14 mouse cellular contexts compared by ENCODE assay signal in the genomic region with DNA sequence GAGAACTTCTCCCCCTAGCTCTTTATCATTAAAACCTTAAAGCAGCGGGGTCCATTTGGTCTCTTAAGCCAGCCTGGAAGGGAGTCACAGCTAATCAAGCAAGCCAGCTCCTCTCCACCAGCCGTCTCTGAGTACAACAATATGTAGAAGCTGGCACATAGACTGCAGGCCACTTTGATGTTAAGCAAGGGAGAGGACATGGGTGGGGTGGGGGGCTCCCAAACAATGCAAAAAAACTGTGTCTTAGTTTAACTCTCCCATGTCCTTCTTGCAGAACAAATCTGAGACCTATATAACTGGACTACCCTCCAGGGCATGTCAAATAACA.
A peak's percentile ranks its signal among the peaks of the same experiment; 100 is the strongest.
DNase-seq lines count a peak whose midpoint lies in the region; ATAC-seq lines count a peak whose summit lies in the region.
"Had no signal": no experiment of that assay in that cellular context is flagged by ENCODE, and none has a peak within 500 bp of the region (broad histone marks: within the 10 kb centered on the region; RNA-seq: fewer than 3 reads in every experiment).

No protein-coding gene starts in this region.

- peak overlapping the region; percentile 34; the same call in 1 of the 2 replicates for H3K4me2 ChIP-seq in kidney, embryonic 14.5 days (replicated peaks; ENCODE audit: low read depth, low read length)
- H3K4me2 ChIP-seq in midbrain, embryonic 13.5 days (replicated peaks) = no peak overlapping the region
- no peak overlapping the region for H3K4me2 ChIP-seq in stomach, embryonic 16.5 days (ENCODE audit: low read depth, low read length)
- H3K4me2 ChIP-seq: embryonic facial prominence, embryonic 15.5 days had no signal

- no peak for ATAC-seq in kidney, embryonic 14.5 days (ENCODE audit: low FRiP score, low TSS enrichment)
- ATAC-seq in midbrain, embryonic 13.5 days = no peak
- ATAC-seq in stomach, embryonic 16.5 days (ENCODE audit: insufficient read depth, low FRiP score) = no peak; the same call in 1 of the 2 replicates

- peaks cover 17% of the 10 kb centered on the region for H3K4me1 ChIP-seq in kidney, embryonic 14.5 days (ENCODE audit: control insufficient read depth, insufficient read depth, low read length)
- H3K4me1 ChIP-seq in midbrain, embryonic 10.5 days = peaks cover 23% of the 10 kb centered on the region
- H3K4me1 ChIP-seq in midbrain, embryonic 13.5 days (replicated peaks) = peaks cover 15% of the 10 kb centered on the region
- peaks cover 34% of the 10 kb centered on the region for H3K4me1 ChIP-seq in limb, embryonic 10.5 days
- peaks cover 9% of the 10 kb centered on the region; the same call in 1 of the 2 replicates for H3K4me1 ChIP-seq in stomach, embryonic 16.5 days (ENCODE audit: control insufficient read depth, insufficient read depth, low read length)

- H3K4me3 ChIP-seq in kidney, embryonic 14.5 days (ENCODE audit: low read length) = no peak overlapping the region
- 0 out of 2 replicates have a peak overlapping the region, but pooled peaks have one; percentile 41 for H3K4me3 ChIP-seq in midbrain, embryonic 10.5 days
- H3K4me3 ChIP-seq in midbrain, embryonic 13.5 days (replicated peaks) = no peak overlapping the region
- H3K4me3 ChIP-seq in limb, embryonic 10.5 days = no peak overlapping the region
- no peak overlapping the region for H3K4me3 ChIP-seq in stomach, embryonic 16.5 days (replicated peaks; ENCODE audit: low read length)
- H3K4me3 ChIP-seq: embryonic facial prominence, embryonic 15.5 days; forebrain, embryonic 12.5 days; liver, embryonic 13.5 days had no signal

- no peak overlapping the region for H3K27ac ChIP-seq in kidney, embryonic 14.5 days (ENCODE audit: low read depth, low read length)
- H3K27ac ChIP-seq in midbrain, embryonic 10.5 days (replicated peaks) = peak overlapping the region; percentile 34; the same call in 1 of the 2 replicates
- H3K27ac ChIP-seq in midbrain, embryonic 13.5 days = no peak overlapping the region
- H3K27ac ChIP-seq in limb, embryonic 10.5 days = peak overlapping the region; percentile 82
- no peak overlapping the region for H3K27ac ChIP-seq in stomach, embryonic 16.5 days (ENCODE audit: low read length)
- H3K27ac ChIP-seq: embryonic facial prominence, embryonic 15.5 days; forebrain, embryonic 12.5 days; liver, embryonic 13.5 days had no signal

- 0 out of 2 replicates have a peak, but pooled peaks cover 3% of the 10 kb centered on the region for H3K27me3 ChIP-seq in kidney, embryonic 14.5 days (ENCODE audit: control insufficient read depth, insufficient read depth, low read length)
- no peaks in the 10 kb centered on the region for H3K27me3 ChIP-seq in midbrain, embryonic 10.5 days (ENCODE audit: low read depth, poor library complexity, severe bottlenecking)
- H3K27me3 ChIP-seq in midbrain, embryonic 13.5 days = peaks cover 4% of the 10 kb centered on the region; the same call in 1 of the 2 replicates
- no peaks in the 10 kb centered on the region for H3K27me3 ChIP-seq in limb, embryonic 10.5 days (ENCODE audit: low read depth, poor library complexity, severe bottlenecking)
- H3K27me3 ChIP-seq in stomach, embryonic 16.5 days (ENCODE audit: control insufficient read depth, insufficient read depth, low read length) = no peaks in the 10 kb centered on the region
- H3K27me3 ChIP-seq: embryonic facial prominence, embryonic 15.5 days; liver, embryonic 13.5 days had no signal

- H3K36me3 ChIP-seq in kidney, embryonic 14.5 days (ENCODE audit: control insufficient read depth, insufficient read depth, low read length) = no peaks in the 10 kb centered on the region
- H3K36me3 ChIP-seq in midbrain, embryonic 10.5 days = no peaks in the 10 kb centered on the region
- no peaks in the 10 kb centered on the region for H3K36me3 ChIP-seq in midbrain, embryonic 13.5 days
- H3K36me3 ChIP-seq in limb, embryonic 10.5 days = no peaks in the 10 kb centered on the region
- H3K36me3 ChIP-seq in stomach, embryonic 16.5 days (ENCODE audit: control insufficient read depth, insufficient read depth, low read length) = no peaks in the 10 kb centered on the region
- H3K36me3 ChIP-seq: embryonic facial prominence, embryonic 15.5 days; forebrain, embryonic 12.5 days; liver, embryonic 13.5 days had no signal

- no peak overlapping the region for H3K9ac ChIP-seq in kidney, embryonic 14.5 days (ENCODE audit: low read depth, low read length)
- no peak overlapping the region for H3K9ac ChIP-seq in midbrain, embryonic 13.5 days (replicated peaks)
- H3K9ac ChIP-seq in stomach, embryonic 16.5 days (ENCODE audit: low read length) = peak overlapping the region; percentile 40; the same call in 1 of the 2 replicates
- H3K9ac ChIP-seq: embryonic facial prominence, embryonic 15.5 days; forebrain, embryonic 12.5 days; liver, embryonic 13.5 days had no signal

- no peak for DNase-seq in kidney, adult 8-10 months
- DNase-seq in midbrain, embryonic 10.5 days (ENCODE audit: low spot score) = no peak
- DNase-seq in limb, embryonic 10.5 days (ENCODE audit: low spot score) = no peak
- DNase-seq in urinary bladder, postnatal 36 days (ENCODE audit: low spot score in 2 of 2) = no peak
- DNase-seq: cerebellum, adult 9-10 months; gastrocnemius, postnatal 14 days; kidney, adult 18-20 months; liver, embryonic 13.5 days; right cerebral cortex, postnatal 14 days had no signal

- no peaks in the 10 kb centered on the region for H3K9me3 ChIP-seq in kidney, embryonic 14.5 days (ENCODE audit: control insufficient read depth, low read length)
- H3K9me3 ChIP-seq in midbrain, embryonic 10.5 days (replicated peaks) = 0 out of 2 replicates have a peak, but pooled peaks cover 5% of the 10 kb centered on the region
- H3K9me3 ChIP-seq in midbrain, embryonic 13.5 days = no peaks in the 10 kb centered on the region
- no peaks in the 10 kb centered on the region for H3K9me3 ChIP-seq in limb, embryonic 10.5 days (replicated peaks)
- H3K9me3 ChIP-seq in stomach, embryonic 16.5 days (replicated peaks; ENCODE audit: control insufficient read depth, low read length) = no peaks in the 10 kb centered on the region
- H3K9me3 ChIP-seq: embryonic facial prominence, embryonic 15.5 days; forebrain, embryonic 12.5 days; liver, embryonic 13.5 days had no signal

- 16% methylated on average over 2 of the region's 2 CpGs for WGBS in kidney, embryonic 14.5 days
- WGBS in midbrain, embryonic 10.5 days = 18% methylated on average over 2 of the region's 2 CpGs
- 9% methylated on average over 2 of the region's 2 CpGs for WGBS in midbrain, embryonic 13.5 days
- WGBS in limb, embryonic 10.5 days = 7% methylated on average over 2 of the region's 2 CpGs
- WGBS in stomach, embryonic 16.5 days = 41% methylated on average over 2 of the region's 2 CpGs

Comparison
In these comparisons a context has a peak if more than half of its experiments do, and no peak if none do; other contexts are left out.
1. H3K27ac ChIP-seq: peak in midbrain, embryonic 10.5 days (single experiment) and limb, embryonic 10.5 days (single experiment); none in kidney, embryonic 14.5 days (single experiment), midbrain, embryonic 13.5 days (single experiment) and stomach, embryonic 16.5 days (single experiment).